Mouse (Mus musculus) embryo, embryonic 10 days (tissue): ENCODE results near the gene Ntrk3.

Experiments used
- DNase-seq: peaks from one replicate; pipeline ENCODE4 v3.0.0-alpha.2; 2015; ENCODE audit warnings: low spot score

The Ntrk3 gene

GRCm38 (mm10) chr7:78347464-78347863 lies 390.3 kb downstream of the Ntrk3 start:
- no peak for DNase-seq

- DNase-seq = no peak
Observed at GRCm38 (mm10) chr7:78333422-78333821, 404.4 kb downstream of the Ntrk3 start.

- DNase-seq = no peak
Observed at GRCm38 (mm10) chr7:78328301-78328700, 409.5 kb downstream of the Ntrk3 start.

GRCm38 (mm10) chr7:78326185-78326584 lies 411.6 kb downstream of the Ntrk3 start:
- DNase-seq = no peak

GRCm38 (mm10) chr7:78318640-78319039 lies 419.2 kb downstream of the Ntrk3 start:
- DNase-seq = no peak

- no peak for DNase-seq
Observed at GRCm38 (mm10) chr7:78305770-78306169, 432.0 kb downstream of the Ntrk3 start.

- DNase-seq = no peak
Observed at GRCm38 (mm10) chr7:78305029-78305428, 432.8 kb downstream of the Ntrk3 start.

GRCm38 (mm10) chr7:78297290-78297689 lies 440.5 kb downstream of the Ntrk3 start:
- no peak for DNase-seq

GRCm38 (mm10) chr7:78294322-78294721 lies 443.5 kb downstream of the Ntrk3 start:
- DNase-seq = peak; percentile 6

- DNase-seq = no peak
Observed at GRCm38 (mm10) chr7:78290186-78290585, 447.6 kb downstream of the Ntrk3 start.

GRCm38 (mm10) chr7:78286516-78287238 lies 451.1 kb downstream of the Ntrk3 start:
- DNase-seq = no peak

GRCm38 (mm10) chr7:78269506-78270250 lies 468.1 kb downstream of the Ntrk3 start:
- DNase-seq = peak; percentile 7

- DNase-seq = peak; percentile 73
Observed at GRCm38 (mm10) chr7:78267461-78268007, 470.3 kb downstream of the Ntrk3 start.

GRCm38 (mm10) chr7:78264432-78265002 lies 473.3 kb downstream of the Ntrk3 start:
- no peak for DNase-seq

- no peak for DNase-seq
Observed at GRCm38 (mm10) chr7:78261420-78262125, 476.2 kb downstream of the Ntrk3 start.

- DNase-seq = peak; percentile 65
Observed at GRCm38 (mm10) chr7:78258151-78258550, 479.7 kb downstream of the Ntrk3 start.

- DNase-seq = no peak
Observed at GRCm38 (mm10) chr7:78253777-78254385, 483.9 kb downstream of the Ntrk3 start.

- peak; percentile 14 for DNase-seq
Observed at GRCm38 (mm10) chr7:78248119-78248642, 489.6 kb downstream of the Ntrk3 start.

- no peak for DNase-seq
Observed at GRCm38 (mm10) chr7:78239012-78239411, 498.8 kb downstream of the Ntrk3 start.

GRCm38 (mm10) chr7:78221668-78222067 lies 516.1 kb downstream of the Ntrk3 start:
- no peak for DNase-seq

- DNase-seq = no peak
Observed at GRCm38 (mm10) chr7:78220949-78221348, 516.9 kb downstream of the Ntrk3 start.
